Mouse (Mus musculus): ENCODE data around the gene Gm9376. TPM values are rescaled to one million over a fixed set of nuclear protein-coding genes. Genes with fewer than 3 reads are reported as not detected.

The Gm9376 gene
- total RNA-seq, 2 experiments from 2014 or later = not detected

GRCm38 (mm10) chr14:118282272-118282671 is 15.5 kb downstream of the Gm9376 start:
- no peak for DNase-seq (ENCODE audit: low spot score)

GRCm38 (mm10) chr14:118282917-118283316 is 16.2 kb downstream of the Gm9376 start:
- DNase-seq (ENCODE audit: low spot score) = no peak

- no peak for DNase-seq (ENCODE audit: low spot score)
Observed at GRCm38 (mm10) chr14:118286096-118286495, 19.3 kb downstream of the Gm9376 start.

GRCm38 (mm10) chr14:118289133-118289532 is 22.4 kb downstream of the Gm9376 start:
- DNase-seq (ENCODE audit: low spot score) = no peak

DNA sequence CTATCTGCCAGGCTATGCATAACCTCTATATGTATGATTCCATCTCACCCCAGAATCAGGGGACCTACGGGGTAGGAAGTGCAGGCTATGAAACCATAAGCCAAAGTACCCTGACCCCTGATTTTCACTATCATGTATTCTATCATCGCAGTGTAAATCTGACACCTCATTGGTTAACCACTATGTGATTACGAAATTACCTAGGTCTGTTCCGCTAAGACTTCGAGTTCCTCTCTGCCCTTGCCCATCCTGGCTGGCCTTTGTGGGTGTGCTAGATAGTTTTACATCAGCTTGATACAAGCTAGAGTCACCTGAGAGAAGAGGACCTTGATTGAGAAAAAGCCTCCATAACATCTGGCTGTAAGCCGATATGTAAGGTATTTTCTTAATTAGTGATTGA is 23.2 kb downstream of the Gm9376 start:
- no peak for DNase-seq (ENCODE audit: low spot score)

DNA sequence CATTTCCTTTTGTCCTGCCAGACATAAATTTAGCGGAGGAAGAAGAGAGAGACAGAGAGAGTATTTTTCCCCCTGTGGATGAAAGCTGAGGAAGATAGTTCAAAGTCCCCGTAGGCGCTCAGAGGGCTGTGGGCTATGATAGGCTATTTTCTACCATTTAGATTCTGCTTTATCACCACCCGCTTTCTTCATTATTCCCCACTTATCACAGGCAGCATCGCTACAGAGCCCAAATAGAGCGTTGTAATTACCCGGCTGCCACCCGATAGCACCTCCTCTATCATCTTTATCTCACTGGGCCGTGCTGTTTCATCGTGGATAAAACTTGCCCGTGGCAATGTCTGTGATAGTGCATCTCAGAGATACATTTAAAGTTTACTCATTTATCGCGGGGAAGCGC is 35.8 kb downstream of the Gm9376 start:
- DNase-seq (ENCODE audit: low spot score) = no peak

DNA sequence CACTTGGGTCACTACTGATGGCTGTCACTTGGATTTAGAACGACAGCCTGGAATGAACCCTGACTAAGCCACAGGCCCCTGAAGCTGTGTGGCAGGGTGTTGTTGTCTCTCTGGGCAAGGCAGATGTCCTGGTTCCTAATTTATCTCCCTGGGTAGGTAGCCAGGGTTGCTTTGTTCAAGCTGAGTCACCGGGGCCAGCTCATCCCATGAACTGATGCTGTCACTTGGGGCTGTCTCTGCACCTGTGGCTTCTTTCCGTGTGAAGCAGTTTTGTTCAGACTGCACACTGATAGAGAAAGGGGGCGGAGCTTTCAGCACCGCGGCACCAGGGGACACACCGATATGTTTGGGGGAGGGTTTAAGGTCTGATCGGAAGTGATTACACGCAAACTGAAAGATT is 37.8 kb downstream of the Gm9376 start:
- no peak for DNase-seq (ENCODE audit: low spot score)

DNA sequence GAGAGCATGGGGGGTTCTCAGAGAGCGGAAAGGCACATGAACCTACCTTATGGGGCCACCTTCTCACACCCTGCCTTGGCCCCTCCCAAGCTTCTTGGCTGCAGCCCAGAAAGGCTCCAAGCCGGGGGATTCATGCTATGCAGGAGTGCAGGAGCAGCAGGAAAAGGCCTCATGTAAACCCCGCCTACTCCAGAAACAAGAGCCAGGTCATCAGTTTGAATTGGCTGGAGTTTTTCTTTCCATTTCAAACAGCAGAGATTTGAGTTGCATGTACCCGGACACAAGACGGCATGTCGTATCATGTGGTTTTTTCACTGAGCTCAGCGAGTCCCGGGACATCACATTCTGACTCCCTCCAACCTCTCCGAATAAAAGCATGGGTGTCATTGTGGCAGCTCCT is 39.2 kb downstream of the Gm9376 start:
- DNase-seq (ENCODE audit: low spot score) = no peak

GRCm38 (mm10) chr14:118307060-118307459 is 40.3 kb downstream of the Gm9376 start:
- no peak for DNase-seq (ENCODE audit: low spot score)

GRCm38 (mm10) chr14:118311703-118312102 is 44.9 kb downstream of the Gm9376 start:
- no peak for DNase-seq (ENCODE audit: low spot score)

GRCm38 (mm10) chr14:118312664-118313063 is 45.9 kb downstream of the Gm9376 start:
- DNase-seq (ENCODE audit: low spot score) = no peak

DNA sequence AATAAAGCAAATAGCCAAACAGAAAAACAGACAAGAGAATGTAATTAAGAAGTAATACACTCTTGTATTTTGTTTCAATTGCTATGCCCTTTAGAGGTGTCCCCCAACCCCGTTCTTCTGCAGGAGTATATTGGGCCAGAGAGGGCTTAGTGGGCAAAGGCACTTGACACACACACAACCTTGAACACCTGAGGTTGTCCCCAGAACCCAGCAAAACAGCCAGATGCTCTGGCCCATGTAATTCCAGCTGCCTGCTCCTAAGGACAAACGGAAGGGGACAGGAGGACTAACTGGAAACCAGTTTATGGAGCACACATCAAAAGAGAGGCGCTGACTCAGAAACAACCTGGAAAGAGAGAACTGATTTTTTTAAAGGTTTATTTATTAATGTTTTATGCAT is 47.2 kb downstream of the Gm9376 start:
- DNase-seq (ENCODE audit: low spot score) = no peak

- no peak for DNase-seq (ENCODE audit: low spot score)
Observed at GRCm38 (mm10) chr14:118317260-118317659, 50.5 kb downstream of the Gm9376 start.

Small RNA genes within 50 kb of the gene (microRNA-seq; reads per million reads assigned to microRNA genes)
- not detected for gene Mir6241

Other genes with a start within 250 kb of the Gm9376 start
- under 1 TPM; 0.48 to 0.66 TPM for gene Dct, start 214.7 kb upstream of the Gm9376 start, total RNA-seq (2021)
- gene Tgds, start 134.2 kb upstream of the Gm9376 start, total RNA-seq (2021) = 1 to 10 TPM; 6.0 to 6.2 TPM
- 10 to 100 TPM; 31.4 to 36.1 TPM for gene Gpr180, start 129.8 kb upstream of the Gm9376 start, total RNA-seq (2021)
- gene Sox21, start 29.9 kb upstream of the Gm9376 start, total RNA-seq (2021) = not detected

Data from gastrocnemius, adult 18-20 months (tissue).